Comparison of ENCODE assay signal across 16 mouse cellular contexts in genomic region chr19:45902390-45903035, GRCm38 (mm10).
A peak's percentile ranks its signal among the peaks of the same experiment; 100 is the strongest.
DNase-seq lines count a peak whose midpoint lies in the region; ATAC-seq lines count a peak whose summit lies in the region.
"Had no signal": no experiment of that assay in that cellular context is flagged by ENCODE, and none has a peak within 500 bp of the region (broad histone marks: within the 10 kb centered on the region; RNA-seq: fewer than 3 reads in every experiment).

No protein-coding gene starts in this region.

- no peak for ATAC-seq in kidney, embryonic 15.5 days (replicated peaks; ENCODE audit: low FRiP score)
- ATAC-seq in heart, embryonic 12.5 days (ENCODE audit: insufficient number of reproducible peaks, low FRiP score) = no peak
- ATAC-seq: forebrain, embryonic 13.5 days; midbrain, embryonic 15.5 days had no signal

- no peak overlapping the region for H3K4me2 ChIP-seq in kidney, embryonic 15.5 days
- no peak overlapping the region for H3K4me2 ChIP-seq in heart, embryonic 12.5 days
- H3K4me2 ChIP-seq: forebrain, embryonic 13.5 days; liver, embryonic 11.5 days; midbrain, embryonic 15.5 days; neural tube, embryonic 15.5 days had no signal

- H3K27me3 ChIP-seq in kidney, embryonic 15.5 days = no peaks in the 10 kb centered on the region
- no peaks in the 10 kb centered on the region for H3K27me3 ChIP-seq in heart, embryonic 12.5 days (replicated peaks)
- H3K27me3 ChIP-seq in hindbrain, embryonic 10.5 days (ENCODE audit: insufficient read depth, poor library complexity, severe bottlenecking) = no peaks in the 10 kb centered on the region
- H3K27me3 ChIP-seq: forebrain, embryonic 13.5 days; midbrain, embryonic 15.5 days; neural tube, embryonic 15.5 days had no signal

- peak; percentile 71 for DNase-seq in kidney, adult 11 months
- peak; percentile 55 to 68 for DNase-seq in adrenal gland, postnatal 36 days
- DNase-seq in kidney, postnatal 14 days = peak; percentile 38
- no peak for DNase-seq in hindbrain, embryonic 10.5 days (ENCODE audit: low spot score)
- no peak for DNase-seq in spleen, adult 12 weeks (ENCODE audit: low spot score)
- DNase-seq: lung, postnatal 14 days; thymus, adult 2 months had no signal

- no peaks in the 10 kb centered on the region for H3K4me1 ChIP-seq in kidney, embryonic 15.5 days
- peaks cover 12% of the 10 kb centered on the region for H3K4me1 ChIP-seq in heart, embryonic 12.5 days (replicated peaks)
- no peaks in the 10 kb centered on the region for H3K4me1 ChIP-seq in hindbrain, embryonic 10.5 days (replicated peaks)
- H3K4me1 ChIP-seq: forebrain, embryonic 13.5 days; midbrain, embryonic 15.5 days had no signal

- 74% methylated on average over 8 of the region's 8 CpGs for WGBS in kidney, embryonic 15.5 days
- 57% methylated on average over 8 of the region's 8 CpGs for WGBS in heart, embryonic 12.5 days
- WGBS in hindbrain, embryonic 10.5 days = 92% methylated on average over 8 of the region's 8 CpGs

- H3K9ac ChIP-seq in kidney, embryonic 15.5 days = no peak overlapping the region
- no peak overlapping the region for H3K9ac ChIP-seq in heart, embryonic 12.5 days
- H3K9ac ChIP-seq: forebrain, embryonic 13.5 days; midbrain, embryonic 15.5 days; neural tube, embryonic 15.5 days had no signal

- no peak overlapping the region for H3K27ac ChIP-seq in kidney, embryonic 15.5 days
- H3K27ac ChIP-seq in heart, embryonic 12.5 days (ENCODE audit: poor library complexity, severe bottlenecking) = peak overlapping the region; percentile 36
- H3K27ac ChIP-seq in hindbrain, embryonic 10.5 days = no peak overlapping the region
- H3K27ac ChIP-seq: embryonic facial prominence, embryonic 10.5 days; forebrain, embryonic 13.5 days; kidney, postnatal 0 days; left cerebral cortex, adult 2 months; midbrain, embryonic 15.5 days; neural tube, embryonic 15.5 days had no signal

- no peak overlapping the region for H3K4me3 ChIP-seq in kidney, embryonic 15.5 days (replicated peaks)
- no peak overlapping the region for H3K4me3 ChIP-seq in heart, embryonic 12.5 days
- H3K4me3 ChIP-seq in hindbrain, embryonic 10.5 days = no peak overlapping the region
- H3K4me3 ChIP-seq: embryonic facial prominence, embryonic 10.5 days; forebrain, embryonic 13.5 days; left cerebral cortex, adult 2 months; midbrain, embryonic 15.5 days; neural tube, embryonic 15.5 days had no signal

- peaks cover 12% of the 10 kb centered on the region; the same call in 1 of the 2 replicates for H3K36me3 ChIP-seq in kidney, embryonic 15.5 days
- H3K36me3 ChIP-seq in heart, embryonic 12.5 days = peaks cover 12% of the 10 kb centered on the region
- H3K36me3 ChIP-seq in hindbrain, embryonic 10.5 days = peaks cover 3% of the 10 kb centered on the region; the same call in 1 of the 2 replicates

- H3K9me3 ChIP-seq in kidney, embryonic 15.5 days (replicated peaks) = no peaks in the 10 kb centered on the region
- no peaks in the 10 kb centered on the region for H3K9me3 ChIP-seq in heart, embryonic 12.5 days (replicated peaks)
- no peaks in the 10 kb centered on the region for H3K9me3 ChIP-seq in hindbrain, embryonic 10.5 days
- H3K9me3 ChIP-seq: embryonic facial prominence, embryonic 10.5 days; forebrain, embryonic 13.5 days; midbrain, embryonic 15.5 days; neural tube, embryonic 15.5 days had no signal

Comparison
In these comparisons a context has a peak if more than half of its experiments do, and no peak if none do; other contexts are left out.
1. DNase-seq: peak in kidney, adult 11 months (single experiment), adrenal gland, postnatal 36 days (2 of 2) and kidney, postnatal 14 days (single experiment); none in hindbrain, embryonic 10.5 days (single experiment) and spleen, adult 12 weeks (single experiment).